Mouse (Mus musculus): Measurements from ENCODE around the gene Irf4. TPM values are rescaled to one million over a fixed set of nuclear protein-coding genes. Genes with fewer than 3 reads are reported as not detected.

Irf4 gene
- total and polyA plus RNA-seq, 2 experiments from 2014 or later: 0.03 TPM; not detected in 1

DNA sequence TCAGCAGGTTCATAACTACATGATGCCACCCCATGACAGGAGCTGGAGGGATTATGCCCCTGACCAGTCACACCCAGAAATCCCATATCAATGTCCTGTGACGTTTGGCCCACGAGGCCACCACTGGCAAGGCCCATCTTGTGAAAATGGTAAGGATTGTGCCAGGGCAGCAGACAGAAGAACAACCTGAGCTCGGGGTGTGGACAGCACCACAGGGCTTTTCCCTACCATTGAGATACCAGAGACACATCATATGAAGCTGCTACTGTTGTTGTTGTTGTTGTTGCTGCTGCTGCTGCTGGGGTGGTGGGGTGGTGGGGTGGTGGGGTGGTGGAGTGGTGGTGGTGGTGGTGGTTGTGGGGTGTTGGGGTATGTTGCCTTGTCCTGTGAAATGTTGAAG lies 4.4 kb downstream of the Irf4 start:
- no peaks in the 10 kb centered on the region for H3K36me3 ChIP-seq (replicated peaks; ENCODE audit: control insufficient read depth, insufficient read depth, low read length)
- 72% methylated on average over 3 of the region's 3 CpGs for WGBS
- H3K9me3 ChIP-seq (replicated peaks; ENCODE audit: control insufficient read depth, low read length): no peaks in the 10 kb centered on the region
- peaks cover 13% of the 10 kb centered on the region; the same call in 1 of the 2 replicates for H3K4me1 ChIP-seq (ENCODE audit: control insufficient read depth, insufficient read depth)
- DNase-seq (ENCODE audit: low spot score): no peak
- H3K27me3 ChIP-seq (ENCODE audit: control insufficient read depth, insufficient read depth, low read length): peaks cover 40% of the 10 kb centered on the region
- no peak overlapping the region for H3K4me2 ChIP-seq (ENCODE audit: low read depth, low read length)
- H3K4me3 ChIP-seq (ENCODE audit: low read depth, low read length): no peak overlapping the region
- no peak overlapping the region for H3K9ac ChIP-seq (replicated peaks; ENCODE audit: low read depth, low read length)
- ATAC-seq (ENCODE audit: insufficient read depth, low read depth): no peak
- no peak overlapping the region for H3K27ac ChIP-seq (ENCODE audit: low read depth)
- TF ChIP-seq CTCF (IDR thresholded peaks at IDR 0.05; ENCODE audit: low read depth) (no peak), EP300 (IDR thresholded peaks at IDR 0.05; ENCODE audit: low read depth) (no peak)

DNA sequence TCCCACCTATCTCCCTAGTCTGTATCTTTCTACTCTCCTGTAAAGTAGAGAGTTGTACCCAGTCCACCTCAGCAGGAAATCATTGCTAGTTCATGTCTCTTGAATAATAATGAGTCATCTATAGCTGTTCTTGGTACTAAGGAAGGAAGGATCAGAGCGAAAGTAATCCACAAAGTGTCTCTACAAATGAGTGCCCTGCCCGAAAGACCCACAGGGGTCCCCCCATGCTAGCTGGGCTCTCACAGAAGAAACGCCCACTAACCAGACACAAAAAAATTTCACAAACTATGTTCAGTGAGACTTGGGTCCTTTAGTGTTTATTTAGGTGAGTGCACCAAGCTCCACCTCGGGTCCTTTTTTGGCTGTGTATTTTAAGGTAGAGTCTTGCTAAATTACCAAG lies 5.0 kb downstream of the Irf4 start:
- ATAC-seq (ENCODE audit: insufficient read depth, low read depth) (no peak), DNase-seq (ENCODE audit: low spot score) (no peak)
- 70% methylated on average over 4 of the region's 4 CpGs for WGBS
- H3K4me2 ChIP-seq (ENCODE audit: low read depth, low read length): no peak overlapping the region
- H3K27ac ChIP-seq (ENCODE audit: low read depth): no peak overlapping the region
- H3K9ac ChIP-seq (replicated peaks; ENCODE audit: low read depth, low read length): no peak overlapping the region
- no peaks in the 10 kb centered on the region for H3K36me3 ChIP-seq (replicated peaks; ENCODE audit: control insufficient read depth, insufficient read depth, low read length)
- H3K27me3 ChIP-seq (ENCODE audit: control insufficient read depth, insufficient read depth, low read length): peaks cover 33% of the 10 kb centered on the region
- H3K4me3 ChIP-seq (ENCODE audit: low read depth, low read length): no peak overlapping the region
- 0 out of 2 replicates have a peak, but pooled peaks cover 7% of the 10 kb centered on the region for H3K4me1 ChIP-seq (ENCODE audit: control insufficient read depth, insufficient read depth)
- no peaks in the 10 kb centered on the region for H3K9me3 ChIP-seq (replicated peaks; ENCODE audit: control insufficient read depth, low read length)
- no peak for TF ChIP-seq CTCF (IDR thresholded peaks at IDR 0.05; ENCODE audit: low read depth)
- TF ChIP-seq EP300 (IDR thresholded peaks at IDR 0.05; ENCODE audit: low read depth): no peak

DNA sequence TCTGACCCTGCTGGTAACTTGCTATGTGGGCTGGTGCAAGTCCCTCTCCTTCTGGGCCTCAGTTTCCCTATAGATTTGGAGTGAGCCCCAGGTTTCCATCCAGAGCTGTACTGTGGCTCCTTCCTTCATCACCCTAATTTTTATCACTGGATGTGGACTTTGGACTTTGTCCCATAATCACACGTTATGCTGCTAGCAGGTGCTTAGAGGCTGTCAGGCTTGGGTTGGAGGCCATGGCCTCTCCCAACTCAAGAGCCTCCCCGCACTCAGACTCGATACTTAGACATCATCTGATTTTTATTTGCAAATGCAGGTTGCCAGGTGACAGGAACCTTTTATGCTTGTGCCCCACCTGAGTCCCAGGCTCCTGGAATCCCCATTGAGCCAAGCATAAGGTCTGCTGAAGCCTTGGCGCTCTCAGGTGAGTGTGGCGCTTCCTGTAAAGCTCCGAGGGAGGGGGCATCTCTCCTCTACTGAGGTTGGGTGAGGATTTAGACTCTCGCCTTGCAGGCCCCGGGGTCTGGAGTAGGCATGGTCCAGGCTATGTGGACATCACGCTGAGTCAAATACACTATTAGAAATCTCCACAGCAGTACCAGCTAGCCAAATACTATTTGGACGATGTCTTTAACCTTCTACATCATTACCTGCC lies 5.9 kb downstream of the Irf4 start:
- Histone ChIP-seq H3K36me3 (replicated peaks; ENCODE audit: control insufficient read depth, insufficient read depth, low read length) (no peaks in the 10 kb centered on the region), H3K9ac (replicated peaks; ENCODE audit: low read depth, low read length) (no peak overlapping the region), H3K27me3 (ENCODE audit: control insufficient read depth, insufficient read depth, low read length) (peaks cover 24% of the 10 kb centered on the region), H3K4me2 (ENCODE audit: low read depth, low read length) (no peak overlapping the region), H3K4me1 (ENCODE audit: control insufficient read depth, insufficient read depth) (0 out of 2 replicates have a peak, but pooled peaks cover 4% of the 10 kb centered on the region), H3K4me3 (ENCODE audit: low read depth, low read length) (no peak overlapping the region), H3K27ac (ENCODE audit: low read depth) (no peak overlapping the region), H3K9me3 (replicated peaks; ENCODE audit: control insufficient read depth, low read length) (no peaks in the 10 kb centered on the region)
- DNase-seq (ENCODE audit: low spot score) (no peak), ATAC-seq (ENCODE audit: insufficient read depth, low read depth) (no peak)
- 69% methylated on average over 10 of the region's 10 CpGs for WGBS
- TF ChIP-seq EP300 (IDR thresholded peaks at IDR 0.05; ENCODE audit: low read depth): no peak

DNA sequence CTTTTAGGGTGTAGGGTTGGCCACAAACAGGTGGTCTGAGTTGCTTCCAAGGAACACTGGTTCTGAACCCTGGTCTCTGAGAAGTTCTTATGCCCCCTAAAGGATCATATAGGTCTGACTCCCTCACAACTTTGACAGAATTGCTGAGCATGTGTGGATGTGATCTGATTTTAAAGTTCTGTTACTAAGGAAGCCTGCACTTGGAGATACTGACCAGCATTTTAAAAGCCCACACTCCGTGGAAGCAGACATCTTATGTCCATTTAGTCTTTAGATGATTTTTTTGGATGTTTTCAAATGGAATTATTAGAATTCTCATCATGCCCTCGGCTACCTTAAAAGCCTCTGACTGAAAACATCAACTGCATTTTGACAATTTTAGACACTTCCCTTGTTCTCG lies 6.6 kb downstream of the Irf4 start:
- WGBS: 75% methylated on average over 3 of the region's 3 CpGs
- H3K36me3 ChIP-seq (replicated peaks; ENCODE audit: control insufficient read depth, insufficient read depth, low read length): no peaks in the 10 kb centered on the region
- no peak overlapping the region for H3K4me3 ChIP-seq (ENCODE audit: low read depth, low read length)
- no peak overlapping the region for H3K9ac ChIP-seq (replicated peaks; ENCODE audit: low read depth, low read length)
- 0 out of 2 replicates have a peak, but pooled peaks cover 3% of the 10 kb centered on the region for H3K4me1 ChIP-seq (ENCODE audit: control insufficient read depth, insufficient read depth)
- DNase-seq (ENCODE audit: low spot score) (no peak), ATAC-seq (ENCODE audit: insufficient read depth, low read depth) (no peak)
- no peaks in the 10 kb centered on the region for H3K9me3 ChIP-seq (replicated peaks; ENCODE audit: control insufficient read depth, low read length)
- TF ChIP-seq CTCF (IDR thresholded peaks at IDR 0.05; ENCODE audit: low read depth) (no peak), EP300 (IDR thresholded peaks at IDR 0.05; ENCODE audit: low read depth) (no peak)
- no peak overlapping the region for H3K27ac ChIP-seq (ENCODE audit: low read depth)
- H3K27me3 ChIP-seq (ENCODE audit: control insufficient read depth, insufficient read depth, low read length): peaks cover 18% of the 10 kb centered on the region
- no peak overlapping the region for H3K4me2 ChIP-seq (ENCODE audit: low read depth, low read length)

DNA sequence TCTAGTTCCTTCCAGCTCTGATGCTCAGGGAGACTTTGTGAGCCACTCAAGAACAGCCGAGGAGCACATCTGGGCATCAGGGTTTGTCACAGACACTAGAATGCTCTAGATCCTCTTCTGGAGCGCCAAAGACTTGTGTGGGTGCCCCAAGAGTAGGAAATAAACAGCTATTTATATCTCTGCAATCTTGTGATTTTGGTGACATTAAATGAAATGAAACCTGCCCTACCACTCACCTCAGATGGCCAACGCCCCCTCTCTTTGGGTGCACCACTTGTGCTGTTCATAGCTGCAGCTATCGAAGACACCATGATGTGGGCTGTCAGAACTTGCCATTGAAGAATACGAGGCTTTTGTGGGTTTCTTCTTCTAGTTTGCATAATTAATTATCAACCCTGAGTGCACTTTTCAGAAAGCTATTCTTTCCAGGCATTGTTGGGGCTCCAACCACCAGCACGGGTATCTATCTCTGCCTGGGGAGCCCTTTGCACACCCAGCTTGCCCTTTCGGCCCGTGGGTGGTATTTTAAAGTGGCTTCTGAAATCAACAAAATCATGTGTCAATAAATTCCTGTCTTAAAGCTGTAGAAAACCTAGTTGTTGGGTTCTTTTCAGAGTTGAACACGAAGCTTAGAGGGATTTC lies 7.1 kb downstream of the Irf4 start:
- Histone ChIP-seq H3K27ac (ENCODE audit: low read depth) (no peak overlapping the region), H3K27me3 (ENCODE audit: control insufficient read depth, insufficient read depth, low read length) (peaks cover 13% of the 10 kb centered on the region), H3K9me3 (replicated peaks; ENCODE audit: control insufficient read depth, low read length) (no peaks in the 10 kb centered on the region), H3K36me3 (replicated peaks; ENCODE audit: control insufficient read depth, insufficient read depth, low read length) (no peaks in the 10 kb centered on the region), H3K4me3 (ENCODE audit: low read depth, low read length) (no peak overlapping the region), H3K4me2 (ENCODE audit: low read depth, low read length) (no peak overlapping the region), H3K9ac (replicated peaks; ENCODE audit: low read depth, low read length) (no peak overlapping the region), H3K4me1 (ENCODE audit: control insufficient read depth, insufficient read depth) (no peaks in the 10 kb centered on the region)
- ATAC-seq (ENCODE audit: insufficient read depth, low read depth) (no peak), DNase-seq (ENCODE audit: low spot score) (no peak)
- 73% methylated on average over 9 of the region's 9 CpGs for WGBS
- TF ChIP-seq CTCF (IDR thresholded peaks at IDR 0.05; ENCODE audit: low read depth) (no peak), EP300 (IDR thresholded peaks at IDR 0.05; ENCODE audit: low read depth) (no peak)
